Mouse (Mus musculus) liver, adult 2 months (tissue): Measurements from ENCODE around the gene Slc1a3. TPM values are rescaled to one million over a fixed set of nuclear protein-coding genes. Genes with fewer than 3 reads are reported as not detected.

Source experiments
- DNase-seq: peaks from one replicate; pipeline ENCODE4 v3.0.0-alpha.2; 2011; ENCODE audit warnings: low read depth, low spot score; ENCODE audit errors: extremely low read depth
- H3K27ac ChIP-seq: fragments of 200-500 bp; replicated peaks from 2 replicates; pipeline ENCODE4 v1.5.1; 2012; ENCODE audit warnings: low read depth, mild to moderate bottlenecking, control low read depth, inconsistent platforms, low read length; ENCODE audit not compliant: insufficient read depth
- H3K27me3 ChIP-seq: fragments of 200-500 bp; 2 replicates; pipeline ENCODE4 v1.6.1; 2012; ENCODE audit warnings: mild to moderate bottlenecking, moderate library complexity, low read length, inconsistent platforms; ENCODE audit not compliant: control insufficient read depth, insufficient read depth
- H3K36me3 ChIP-seq: fragments of 200-500 bp; 2 replicates; pipeline ENCODE4 v1.6.1; 2012; ENCODE audit warnings: low read length, inconsistent platforms; ENCODE audit not compliant: control insufficient read depth, insufficient read depth
- H3K4me1 ChIP-seq: fragments of 200-500 bp; 2 replicates; pipeline ENCODE4 v1.6.1; 2011; ENCODE audit warnings: low read length; ENCODE audit not compliant: control insufficient read depth, insufficient read depth
- H3K4me3 ChIP-seq: fragments of 200-500 bp; 2 replicates; pipeline ENCODE4 v1.5.1; 2011; ENCODE audit warnings: low read depth, mild to moderate bottlenecking, control low read depth, low read length, moderate library complexity; ENCODE audit not compliant: insufficient read depth
- H3K79me2 ChIP-seq: fragments of 200-500 bp; 2 replicates; pipeline ENCODE4 v1.6.1; 2012; ENCODE audit warnings: inconsistent platforms, mild to moderate bottlenecking, low read length, moderate library complexity; ENCODE audit not compliant: control insufficient read depth, insufficient read depth
- H3K9ac ChIP-seq: fragments of 200-500 bp; 2 replicates; pipeline ENCODE4 v1.6.1; 2012; ENCODE audit warnings: low read depth, mild to moderate bottlenecking, control low read depth, inconsistent platforms, low read length
- CTCF ChIP-seq: fragments of 200-500 bp; IDR thresholded peaks from 2 replicates; pipeline ENCODE4 v1.5.1; 2011; ENCODE audit warnings: low read depth, low read length, control low read depth
- POLR2A ChIP-seq: fragments of 200-500 bp; IDR thresholded peaks from 2 replicates; pipeline ENCODE4 v1.6.1; 2011; ENCODE audit warnings: low read length, control low read depth; ENCODE audit not compliant: insufficient read depth; ENCODE audit errors: extremely low read depth
- WGBS: fragments of 180-500 bp; shearing (Covaris S2); methylation state at CpG from one replicate; pipeline ENCODE4 v1.1.7; 2018; 5-methylcytosine and 5-hydroxymethylcytosine counted together
- polyA plus RNA-seq: library from polyadenylated mRNA; depleted of rRNA; stranded (reverse); fragments of >200 nt; gene quantifications from 2 replicates; pipeline ENCODE4 v1.2.3, GENCODE M21; 2012
- total RNA-seq: library from RNA; depleted of rRNA; stranded (reverse); fragments of >200 nt; gene quantifications from 2 replicates; pipeline ENCODE4 v1.2.3, GENCODE M21; 2014

Slc1a3 gene
- total and polyA plus RNA-seq, 2 experiments: 0.12 to 0.46 TPM

GRCm38 (mm10) chr15:8634355-8634754 is 76.2 kb downstream of the Slc1a3 start:
- Histone ChIP-seq H3K27ac (no peak overlapping the region), H3K79me2 (no peaks in the 10 kb centered on the region), H3K9ac (no peak overlapping the region), H3K36me3 (no peaks in the 10 kb centered on the region), H3K27me3 (no peaks in the 10 kb centered on the region), H3K4me3 (no peak overlapping the region), H3K4me1 (no peaks in the 10 kb centered on the region)
- WGBS: 82% methylated on average over 3 of the region's 3 CpGs
- DNase-seq: no peak
- TF ChIP-seq CTCF (no peak), POLR2A (no peak)

- peak; percentile 54 for DNase-seq
- 57% methylated on average over 6 of the region's 6 CpGs for WGBS
- H3K36me3 ChIP-seq: no peaks in the 10 kb centered on the region
- no peak overlapping the region for H3K4me3 ChIP-seq
- H3K9ac ChIP-seq: no peak overlapping the region
- TF ChIP-seq POLR2A (no peak), CTCF (peak; percentile 44; the same call in 1 of the 2 replicates)
- no peaks in the 10 kb centered on the region for H3K79me2 ChIP-seq
- H3K27ac ChIP-seq: no peak overlapping the region
- no peaks in the 10 kb centered on the region for H3K27me3 ChIP-seq
- H3K4me1 ChIP-seq: no peaks in the 10 kb centered on the region
These were observed 77.2 kb downstream of the Slc1a3 start for GRCm38 (mm10) chr15:8633375-8633774.

GRCm38 (mm10) chr15:8632361-8632760 is 78.2 kb downstream of the Slc1a3 start:
- no peak for TF ChIP-seq CTCF
- TF ChIP-seq POLR2A: no peak
- Histone ChIP-seq H3K27me3 (no peaks in the 10 kb centered on the region), H3K36me3 (no peaks in the 10 kb centered on the region), H3K27ac (no peak overlapping the region), H3K9ac (no peak overlapping the region), H3K4me1 (peaks cover 2% of the 10 kb centered on the region; the same call in 1 of the 2 replicates), H3K4me3 (no peak overlapping the region), H3K79me2 (no peaks in the 10 kb centered on the region)
- WGBS: 79% methylated on average over 10 of the region's 10 CpGs
- no peak for DNase-seq

GRCm38 (mm10) chr15:8629317-8629831 is 81.2 kb downstream of the Slc1a3 start:
- Histone ChIP-seq H3K36me3 (no peaks in the 10 kb centered on the region), H3K79me2 (no peaks in the 10 kb centered on the region), H3K27ac (no peak overlapping the region), H3K9ac (no peak overlapping the region), H3K4me1 (peaks cover 2% of the 10 kb centered on the region; the same call in 1 of the 2 replicates), H3K4me3 (no peak overlapping the region), H3K27me3 (no peaks in the 10 kb centered on the region)
- DNase-seq: no peak
- TF ChIP-seq POLR2A (no peak), CTCF (peak; percentile 76)
- WGBS: 10% methylated on average over 13 of the region's 13 CpGs

GRCm38 (mm10) chr15:8628150-8628549 is 82.4 kb downstream of the Slc1a3 start:
- Histone ChIP-seq H3K9ac (no peak overlapping the region), H3K79me2 (no peaks in the 10 kb centered on the region), H3K27ac (no peak overlapping the region), H3K4me1 (peaks cover 2% of the 10 kb centered on the region; the same call in 1 of the 2 replicates), H3K36me3 (no peaks in the 10 kb centered on the region), H3K4me3 (no peak overlapping the region), H3K27me3 (no peaks in the 10 kb centered on the region)
- 24% methylated on average over 8 of the region's 8 CpGs for WGBS
- TF ChIP-seq CTCF (no peak), POLR2A (no peak)
- DNase-seq: peak; percentile 70

- no peak overlapping the region for H3K27ac ChIP-seq
- TF ChIP-seq CTCF (peak; percentile 73; the same call in 1 of the 2 replicates), POLR2A (no peak)
- 3% methylated on average over 15 of the region's 15 CpGs for WGBS
- no peaks in the 10 kb centered on the region for H3K79me2 ChIP-seq
- H3K9ac ChIP-seq: peak overlapping the region; percentile 48; the same call in 1 of the 2 replicates
- peak overlapping the region; percentile 14 for H3K4me3 ChIP-seq
- H3K27me3 ChIP-seq: no peaks in the 10 kb centered on the region
- no peaks in the 10 kb centered on the region for H3K36me3 ChIP-seq
- DNase-seq: peak; percentile 57
- H3K4me1 ChIP-seq: peaks cover 2% of the 10 kb centered on the region; the same call in 1 of the 2 replicates
These were observed 83.4 kb downstream of the Slc1a3 start for GRCm38 (mm10) chr15:8627097-8627537.
